Mouse (Mus musculus) heart, embryonic 11.5 days (tissue): ENCODE results near the gene Scube2. TPM values are rescaled to one million over a fixed set of nuclear protein-coding genes. Genes with fewer than 3 reads are reported as not detected.

ENCODE experiments used
- ATAC-seq: fragments of 200-750 bp; cut with Nextera tagmentation; replicated peaks from 2 replicates; pipeline ENCODE4 v1.8.0; 2017; ENCODE audit warnings: moderate library complexity; ENCODE audit not compliant: insufficient number of reproducible peaks, low FRiP score, low TSS enrichment
- H3K27ac ChIP-seq: fragments of 300-500 bp; sonication (generic); 2 replicates; pipeline ENCODE4 v1.5.1; 2014; ENCODE audit warnings: mild to moderate bottlenecking, low read depth, low read length
- H3K27me3 ChIP-seq: fragments of 300-500 bp; sonication (generic); 2 replicates; pipeline ENCODE4 v1.6.1; 2014; ENCODE audit warnings: mild to moderate bottlenecking, low read length, mixed read lengths; ENCODE audit not compliant: control insufficient read depth, insufficient read depth
- H3K36me3 ChIP-seq: fragments of 300-500 bp; sonication (generic); 2 replicates; pipeline ENCODE4 v1.6.1; 2014; ENCODE audit warnings: mild to moderate bottlenecking, low read length, moderate library complexity, mixed read lengths; ENCODE audit not compliant: control insufficient read depth, insufficient read depth
- H3K4me1 ChIP-seq: fragments of 300-500 bp; sonication (generic); 2 replicates; pipeline ENCODE4 v1.6.1; 2014; ENCODE audit warnings: low read length; ENCODE audit not compliant: control insufficient read depth, insufficient read depth
- H3K4me2 ChIP-seq: fragments of 300-500 bp; sonication (generic); 2 replicates; pipeline ENCODE4 v1.6.1; 2014; ENCODE audit warnings: mild to moderate bottlenecking, moderate library complexity
- H3K4me3 ChIP-seq: fragments of 300-500 bp; sonication (generic); 2 replicates; pipeline ENCODE4 v1.5.1; 2014; ENCODE audit warnings: low read depth, low read length
- H3K9ac ChIP-seq: fragments of 300-500 bp; sonication (generic); 2 replicates; pipeline ENCODE4 v1.6.1; 2014; ENCODE audit warnings: mild to moderate bottlenecking, low read depth, low read length, moderate library complexity
- H3K9me3 ChIP-seq: fragments of 300-500 bp; sonication (generic); replicated peaks from 2 replicates; pipeline ENCODE4 v1.6.1; 2016; ENCODE audit warnings: low read length; ENCODE audit not compliant: control insufficient read depth
- WGBS: fragments of 180-500 bp; shearing (Covaris S2); extraction: QIAGEN DNeasy Blood & Tissue Kit; methylation state at CpG from one replicate; pipeline ENCODE4 v1.1.7; 2014; ENCODE audit not compliant: insufficient replicate concordance; 5-methylcytosine and 5-hydroxymethylcytosine counted together
- polyA plus RNA-seq: library from polyadenylated mRNA; unstranded; fragments of >200 nt; fragmentation: Nextera tagmentation; extraction: Ambion mirVana; gene quantifications from 2 replicates; pipeline ENCODE4 v1.2.1, GENCODE M21; 2014

Scube2 gene
- polyA plus RNA-seq, 1 experiment from 2014 or later, result 8.1 TPM

DNA sequence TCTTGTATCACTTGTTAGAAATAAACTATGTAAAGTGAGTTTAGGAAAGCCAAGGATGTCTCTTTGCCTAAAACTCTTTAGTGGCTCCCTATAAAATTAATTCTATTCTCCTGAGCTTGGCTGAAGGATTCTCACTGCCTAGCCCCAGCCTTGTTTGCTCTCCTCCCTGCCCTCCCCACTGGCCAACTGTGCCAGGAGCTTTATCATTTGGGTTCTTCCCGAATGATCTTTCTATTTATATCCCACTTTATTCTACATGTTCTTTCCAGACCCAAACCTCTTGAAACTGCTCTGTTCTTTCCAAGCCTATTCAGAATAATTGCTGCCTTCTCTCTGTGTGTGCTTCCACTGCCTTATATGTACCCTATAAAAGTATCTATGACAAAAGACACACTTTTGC lies 62.0 kb downstream of the Scube2 start:
- Histone ChIP-seq H3K4me1 (no peaks in the 10 kb centered on the region; the same call in 1 of the 2 replicates), H3K27me3 (no peaks in the 10 kb centered on the region), H3K9ac (no peak overlapping the region), H3K4me2 (no peak overlapping the region), H3K27ac (no peak overlapping the region), H3K9me3 (no peaks in the 10 kb centered on the region), H3K36me3 (no peaks in the 10 kb centered on the region), H3K4me3 (no peak overlapping the region)
- 19% methylated on average over 1 of the region's 1 CpGs for WGBS
- ATAC-seq, result no peak

- H3K9ac ChIP-seq, result no peak overlapping the region
- no peak overlapping the region for H3K4me2 ChIP-seq
- H3K36me3 ChIP-seq, result no peaks in the 10 kb centered on the region
- H3K4me1 ChIP-seq, result peaks cover 4% of the 10 kb centered on the region; the same call in 1 of the 2 replicates
- no peaks in the 10 kb centered on the region for H3K9me3 ChIP-seq
- H3K4me3 ChIP-seq, result no peak overlapping the region
- no peak for ATAC-seq
- 84% methylated on average over 4 of the region's 4 CpGs for whole genome bisulfite sequencing
- H3K27ac ChIP-seq, result no peak overlapping the region
- no peaks in the 10 kb centered on the region for H3K27me3 ChIP-seq
Observed at GRCm38 (mm10) chr7:109800626-109801025, 64.9 kb downstream of the Scube2 start.

DNA sequence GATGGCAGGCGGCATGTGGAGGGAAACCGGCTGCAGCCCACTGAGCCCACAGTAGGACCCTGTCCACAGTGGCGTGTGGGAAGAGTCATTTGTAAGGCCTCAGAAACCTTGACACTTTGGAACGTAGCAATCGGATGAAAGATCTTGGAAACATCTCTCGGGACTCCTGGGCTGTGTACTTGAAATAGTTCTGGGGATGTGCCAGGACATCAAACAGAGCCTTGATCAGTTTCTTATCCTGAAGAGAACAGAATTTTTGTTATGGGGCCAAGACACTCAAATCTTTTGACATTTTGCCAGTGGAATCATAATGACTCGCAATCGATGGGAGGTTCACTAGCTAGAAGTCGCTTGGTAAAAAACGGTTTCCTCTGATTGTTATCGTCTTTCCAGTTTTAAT lies 66.3 kb downstream of the Scube2 start:
- Histone ChIP-seq H3K4me1 (peaks cover 10% of the 10 kb centered on the region), H3K9me3 (no peaks in the 10 kb centered on the region), H3K4me3 (no peak overlapping the region), H3K27ac (no peak overlapping the region), H3K9ac (no peak overlapping the region), H3K4me2 (no peak overlapping the region), H3K27me3 (no peaks in the 10 kb centered on the region), H3K36me3 (no peaks in the 10 kb centered on the region)
- no peak for ATAC-seq
- 83% methylated on average over 11 of the region's 11 CpGs for WGBS

GRCm38 (mm10) chr7:109795564-109795963 lies 69.9 kb downstream of the Scube2 start:
- no peak overlapping the region for H3K4me3 ChIP-seq
- no peaks in the 10 kb centered on the region for H3K36me3 ChIP-seq
- 0 out of 2 replicates have a peak overlapping the region, but pooled peaks have one; percentile 35 for H3K27ac ChIP-seq
- WGBS, result 42% methylated on average over 5 of the region's 5 CpGs
- no peak for ATAC-seq
- H3K4me1 ChIP-seq, result peaks cover 10% of the 10 kb centered on the region
- no peak overlapping the region for H3K9ac ChIP-seq
- H3K4me2 ChIP-seq, result peak overlapping the region; percentile 4
- H3K9me3 ChIP-seq, result no peaks in the 10 kb centered on the region
- no peaks in the 10 kb centered on the region for H3K27me3 ChIP-seq

DNA sequence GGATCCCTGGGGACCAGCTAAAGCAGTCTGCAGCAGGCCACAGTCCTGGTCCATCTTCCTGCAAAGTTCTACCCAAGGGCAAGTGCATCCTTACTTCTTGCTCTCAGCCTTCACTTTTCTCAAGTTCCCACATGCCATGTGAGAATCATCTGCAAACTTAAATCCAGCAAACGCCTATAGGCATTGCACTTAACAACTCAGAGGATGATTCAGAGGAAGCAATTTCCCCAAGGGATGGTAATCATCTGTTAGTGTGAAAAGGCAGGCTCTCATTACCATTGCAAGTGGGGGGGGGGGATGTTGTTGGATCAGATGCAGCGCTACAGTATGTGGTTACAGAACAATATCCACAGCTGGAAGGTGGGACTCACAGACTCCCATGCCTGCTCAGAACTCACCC lies 70.9 kb downstream of the Scube2 start:
- H3K27ac ChIP-seq, result no peak overlapping the region
- ATAC-seq, result no peak
- H3K27me3 ChIP-seq, result no peaks in the 10 kb centered on the region
- H3K36me3 ChIP-seq, result no peaks in the 10 kb centered on the region
- H3K4me1 ChIP-seq, result peaks cover 10% of the 10 kb centered on the region
- H3K4me3 ChIP-seq, result no peak overlapping the region
- WGBS, result 70% methylated on average over 2 of the region's 2 CpGs
- H3K9ac ChIP-seq, result no peak overlapping the region
- no peaks in the 10 kb centered on the region for H3K9me3 ChIP-seq
- H3K4me2 ChIP-seq, result no peak overlapping the region

DNA sequence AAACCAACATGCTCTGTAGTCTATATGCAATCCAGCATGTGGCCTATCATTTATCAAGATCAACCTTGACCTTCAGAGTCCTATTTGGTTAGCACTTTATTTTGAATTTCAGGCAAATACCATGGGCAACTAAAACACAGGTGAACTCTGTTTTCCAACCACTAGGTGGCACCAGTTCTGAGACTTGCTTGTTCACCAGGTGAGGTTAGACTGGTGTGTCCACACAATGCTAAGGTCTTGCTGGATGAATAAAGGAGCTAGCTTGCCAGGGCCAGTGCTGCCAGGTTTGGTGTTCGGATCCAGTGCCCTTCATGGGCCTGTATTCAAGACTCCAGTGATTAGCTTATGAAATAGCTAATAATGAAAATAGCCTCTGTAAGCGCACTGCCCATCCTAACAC lies 72.7 kb downstream of the Scube2 start:
- H3K4me2 ChIP-seq, result no peak overlapping the region
- no peaks in the 10 kb centered on the region for H3K27me3 ChIP-seq

DNA sequence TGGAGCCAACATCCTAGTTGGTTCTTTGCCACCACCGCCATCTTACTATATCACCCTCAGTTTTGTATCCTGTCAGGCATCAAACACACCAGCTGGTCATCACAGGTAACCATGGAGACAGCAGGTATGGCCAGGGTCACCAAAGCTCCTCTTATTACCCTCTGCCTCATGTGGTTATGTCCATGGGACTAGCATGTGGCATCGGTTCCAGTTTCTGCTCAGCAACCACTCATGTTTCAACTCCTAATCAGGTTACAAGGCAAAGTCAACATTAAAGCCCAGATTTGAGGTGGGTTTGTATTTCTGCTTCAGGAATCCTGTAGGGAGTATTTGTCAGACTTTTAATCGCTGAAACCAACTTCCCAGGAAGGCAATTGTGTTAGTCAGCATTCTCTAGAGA lies 74.7 kb downstream of the Scube2 start:
- Histone ChIP-seq H3K4me3 (no peak overlapping the region), H3K4me1 (peaks cover 8% of the 10 kb centered on the region), H3K4me2 (no peak overlapping the region), H3K36me3 (no peaks in the 10 kb centered on the region), H3K27me3 (no peaks in the 10 kb centered on the region), H3K9ac (no peak overlapping the region), H3K27ac (no peak overlapping the region), H3K9me3 (no peaks in the 10 kb centered on the region)
- 59% methylated on average over 3 of the region's 3 CpGs for WGBS
- no peak for ATAC-seq

More for the DNA sequence above, 72.7 kb downstream of the Scube2 start:
- H3K4me1 ChIP-seq, result peaks cover 10% of the 10 kb centered on the region
- no peaks in the 10 kb centered on the region for H3K9me3 ChIP-seq
- H3K4me3 ChIP-seq, result no peak overlapping the region
- no peak overlapping the region for H3K9ac ChIP-seq
- ATAC-seq, result no peak
- 62% methylated on average over 2 of the region's 2 CpGs for WGBS
- H3K36me3 ChIP-seq, result no peaks in the 10 kb centered on the region
- H3K27ac ChIP-seq, result no peak overlapping the region

DNA sequence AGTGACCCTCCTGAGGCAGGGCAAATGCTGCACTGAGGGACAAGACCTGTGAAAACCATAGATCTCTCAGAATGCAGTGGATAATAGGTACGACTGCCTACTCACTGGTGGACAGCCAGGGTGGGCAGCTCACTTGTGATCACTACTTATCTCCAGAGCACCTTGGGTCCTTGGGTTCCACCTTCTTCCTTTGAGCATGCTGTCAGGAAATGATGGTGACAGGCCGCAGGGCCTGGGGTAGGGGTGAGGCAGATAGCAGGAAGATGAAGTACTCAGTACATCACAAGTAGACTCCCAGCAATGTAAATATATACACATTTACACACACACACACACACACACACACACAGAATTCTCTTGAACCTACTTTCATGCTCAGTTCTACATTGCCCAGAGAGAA lies 77.6 kb downstream of the Scube2 start:
- Histone ChIP-seq H3K4me2 (no peak overlapping the region), H3K36me3 (no peaks in the 10 kb centered on the region), H3K9me3 (no peaks in the 10 kb centered on the region), H3K27ac (no peak overlapping the region), H3K9ac (no peak overlapping the region), H3K27me3 (peaks cover 5% of the 10 kb centered on the region; the same call in 1 of the 2 replicates), H3K4me1 (no peaks in the 10 kb centered on the region), H3K4me3 (no peak overlapping the region)
- 76% methylated on average over 2 of the region's 2 CpGs for WGBS
- ATAC-seq, result no peak

DNA sequence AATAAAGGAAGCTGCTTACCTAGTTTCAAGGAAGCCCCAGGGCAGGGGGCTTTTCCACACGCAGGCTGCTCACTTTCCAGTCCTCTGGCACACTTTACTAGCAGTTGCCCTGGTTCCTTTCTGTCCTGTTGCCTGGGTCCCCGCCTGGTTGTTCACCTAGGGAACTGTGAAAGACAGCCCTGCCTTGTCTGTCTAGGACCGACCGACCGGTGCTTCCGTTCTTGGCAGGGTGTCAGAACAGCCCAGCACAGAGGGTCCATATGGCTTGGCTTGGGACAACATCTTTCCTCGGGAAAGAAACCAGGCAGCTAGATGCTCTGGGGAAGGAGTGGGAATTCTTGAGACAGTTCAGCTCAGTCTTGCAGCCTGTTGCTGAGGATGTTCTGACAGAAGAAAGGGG lies 82.2 kb downstream of the Scube2 start:
- Histone ChIP-seq H3K4me1 (peaks cover 10% of the 10 kb centered on the region), H3K9ac (no peak overlapping the region), H3K9me3 (no peaks in the 10 kb centered on the region), H3K27me3 (peaks cover 38% of the 10 kb centered on the region), H3K36me3 (no peaks in the 10 kb centered on the region), H3K4me2 (no peak overlapping the region), H3K4me3 (no peak overlapping the region), H3K27ac (no peak overlapping the region)
- 56% methylated on average over 7 of the region's 7 CpGs for WGBS
- ATAC-seq, result no peak
